Mouse (Mus musculus) adrenal gland, postnatal 4 days (tissue): ENCODE measurements around the gene C4bp. TPM values are rescaled to one million over a fixed set of nuclear protein-coding genes. Genes with fewer than 3 reads are reported as not detected.
"Not testable (repeated sequence)": the region's sequence is repeated elsewhere in the genome, so short reads cannot be mapped to it uniquely, and the experiment has no call there.

Experiments used
- DNase-seq, 2 experiments: peaks; one replicate each; pipeline ENCODE4 v3.0.0; 2021 to 2022; ENCODE audit warnings: low spot score in 2 of 2, mixed read lengths in 2 of 2
- long read RNA-seq, 2 experiments: library from polyadenylated mRNA; stranded (forward); transcript quantifications; one replicate each; pipeline ENCODE4 v2.0.0; 2021
- total RNA-seq, 2 experiments: library from RNA; stranded (reverse); gene quantifications; 2 replicates each; pipeline ENCODE4 v1.2.3; 2021

Gene C4bp
- 1 to 10 TPM in 1 of 2 experiments, under 1 TPM in 1; 0.50 to 4.1 TPM for total RNA-seq
- long read RNA-seq, experiment 1, partial matches to known transcripts, result 0 of 3 reads
- long read RNA-seq, experiment 1, other reads (novel, unspliced or antisense), result 0 of 3 reads
- long read RNA-seq, experiment 2, result 0 reads

GRCm38 (mm10) chr1:130661454-130661853, at the start of gene C4bp:
C4bp (minus strand) TSS chr1:130661632.
- no peak for DNase-seq

DNA sequence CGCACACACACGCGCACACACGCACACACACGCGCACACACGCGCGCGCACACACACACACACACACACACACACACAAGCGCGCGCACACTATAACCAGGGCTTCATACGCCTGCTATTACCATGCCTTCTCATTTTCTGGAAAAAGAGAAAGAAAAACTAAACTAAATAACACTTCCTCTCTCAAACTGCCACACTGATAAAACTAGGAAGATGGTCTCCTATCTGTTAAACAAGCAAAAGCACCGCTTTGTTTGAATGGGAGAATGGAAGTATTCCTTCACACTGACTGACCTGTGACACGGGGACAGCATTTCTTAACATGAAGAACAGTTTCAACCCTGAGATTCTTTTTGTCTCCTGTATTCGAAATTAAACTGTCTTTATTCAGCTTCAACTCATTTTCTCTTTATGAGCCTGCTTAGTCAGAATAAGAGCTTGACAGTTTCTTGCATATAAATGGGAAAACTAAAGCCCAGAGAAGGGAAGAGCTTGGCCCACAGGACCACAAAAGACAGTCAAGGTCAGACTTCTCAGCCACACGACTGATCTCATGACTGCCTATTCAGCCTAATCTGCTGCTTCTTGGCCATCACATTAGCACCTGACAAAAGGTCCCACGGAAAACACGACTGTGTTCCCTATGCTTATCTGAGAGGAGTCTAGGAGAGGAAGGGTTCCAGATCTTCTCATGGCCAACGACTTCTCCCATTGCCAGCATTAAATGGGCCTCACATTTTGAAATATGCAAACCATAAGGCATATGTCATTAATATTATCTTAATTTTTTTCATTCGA, 49.0 kb upstream of the C4bp start:
- no peak for DNase-seq

- DNase-seq, result no peak
Observed at GRCm38 (mm10) chr1:130703613-130704012, 42.2 kb upstream of the C4bp start.

- DNase-seq, result no peak
Observed at GRCm38 (mm10) chr1:130701976-130702375, 40.5 kb upstream of the C4bp start.

DNA sequence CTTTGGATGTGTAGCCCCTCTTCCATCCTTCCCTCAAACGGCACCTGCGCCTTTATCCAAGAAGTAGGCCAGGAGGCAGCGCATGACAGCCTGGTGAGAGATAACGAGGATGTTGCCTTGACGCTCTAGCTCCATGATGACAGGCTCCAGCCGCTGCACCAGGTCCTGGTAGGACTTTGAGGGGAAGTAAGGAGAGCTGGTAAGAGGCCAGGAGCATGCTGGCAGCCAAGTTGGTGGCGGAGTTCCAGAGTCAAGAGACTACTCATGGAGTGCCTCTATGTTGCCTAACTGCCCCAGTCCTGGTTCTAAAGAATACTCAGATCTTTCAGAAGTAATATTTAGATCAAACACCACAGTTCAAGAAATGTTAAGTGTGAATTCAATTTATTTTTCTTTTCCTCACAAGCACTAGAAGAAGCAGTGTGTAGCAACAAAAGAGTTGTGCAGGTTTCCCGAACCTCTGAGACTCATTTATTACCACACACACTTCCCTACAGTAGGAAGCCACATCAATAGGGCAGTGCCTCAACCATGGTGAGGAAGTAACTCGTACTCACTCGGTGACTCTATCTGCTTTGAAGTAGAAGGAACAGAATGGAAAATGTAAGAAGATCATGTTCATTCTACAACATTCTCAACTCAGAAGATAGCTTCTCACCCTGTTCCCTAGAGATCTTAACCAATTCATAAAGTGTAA, 38.7 kb upstream of the C4bp start:
- no peak for DNase-seq

DNA sequence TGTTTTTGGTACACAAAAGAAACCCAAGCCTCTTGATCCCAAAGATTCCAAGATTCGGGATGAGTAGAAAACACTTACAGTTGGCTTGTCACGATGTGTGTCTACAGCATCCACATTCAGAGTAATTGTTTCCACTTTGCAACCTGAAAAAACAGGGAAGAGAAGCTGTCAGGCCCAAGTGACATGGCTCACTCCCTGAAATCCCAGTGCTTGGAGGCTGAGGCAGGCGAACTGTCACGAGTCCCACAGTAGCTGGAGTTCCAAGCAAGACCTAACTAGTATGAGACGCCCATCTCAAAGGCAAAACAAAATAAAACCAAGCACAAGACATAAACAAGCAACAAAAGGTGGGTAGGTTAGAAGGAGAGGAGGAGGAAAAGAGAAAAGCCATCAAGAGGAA, 37.2 kb upstream of the C4bp start:
- DNase-seq, result no peak

DNA sequence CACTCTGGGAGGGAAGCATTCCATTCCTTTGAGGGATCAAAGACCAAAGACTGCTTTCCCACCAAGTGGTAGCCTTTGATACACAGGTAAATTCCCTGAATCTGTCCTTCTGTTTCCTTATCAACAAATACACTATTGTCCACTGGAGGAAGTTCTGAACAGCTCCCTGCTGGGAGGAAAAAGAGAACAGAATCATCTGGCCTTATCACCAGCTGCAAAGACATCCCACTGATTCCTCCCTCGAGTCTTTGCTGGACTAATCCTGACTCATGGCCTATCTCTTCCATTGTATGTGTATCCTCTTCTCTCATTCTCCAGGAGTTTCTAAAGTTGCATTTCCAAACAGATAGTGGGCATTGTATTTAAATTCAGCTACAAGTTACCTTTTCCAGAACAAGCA, 22.5 kb upstream of the C4bp start:
- DNase-seq, result no peak

DNA sequence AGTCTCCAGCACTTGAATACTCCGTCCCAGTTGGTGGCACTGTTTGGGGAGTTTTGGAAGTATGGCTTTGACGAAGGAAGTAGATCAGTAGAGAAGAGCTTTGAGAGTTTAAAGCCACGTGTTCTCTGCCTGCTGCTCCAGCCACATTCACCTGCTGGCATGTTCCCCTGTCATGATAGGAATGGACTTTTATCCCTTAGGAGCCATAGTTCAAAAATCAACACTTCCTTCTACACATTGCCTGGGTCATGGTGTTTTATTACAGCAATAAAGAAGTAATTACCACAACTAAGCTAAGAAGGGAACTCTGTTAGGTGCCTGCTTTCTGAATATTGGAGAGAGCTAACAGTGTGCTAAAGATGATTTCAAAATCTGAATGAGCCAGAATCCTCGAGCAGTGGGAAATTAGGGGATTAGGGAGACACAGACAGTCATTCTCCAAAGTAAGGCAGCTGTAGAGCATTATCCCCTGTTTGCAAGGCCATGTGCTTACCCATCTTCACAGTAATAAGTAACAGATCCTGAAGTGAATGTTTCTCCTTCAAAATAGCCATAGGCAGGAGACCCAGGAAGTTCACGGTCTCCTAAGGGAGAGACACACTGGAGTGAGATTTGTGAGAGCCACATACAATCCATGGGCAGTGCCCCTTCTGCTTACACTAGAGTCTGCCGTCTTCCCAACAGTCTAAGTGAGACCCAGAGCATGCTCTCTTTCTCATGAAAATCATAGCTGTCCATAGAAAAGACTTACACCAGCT, 20.4 kb upstream of the C4bp start:
- no peak for DNase-seq

DNA sequence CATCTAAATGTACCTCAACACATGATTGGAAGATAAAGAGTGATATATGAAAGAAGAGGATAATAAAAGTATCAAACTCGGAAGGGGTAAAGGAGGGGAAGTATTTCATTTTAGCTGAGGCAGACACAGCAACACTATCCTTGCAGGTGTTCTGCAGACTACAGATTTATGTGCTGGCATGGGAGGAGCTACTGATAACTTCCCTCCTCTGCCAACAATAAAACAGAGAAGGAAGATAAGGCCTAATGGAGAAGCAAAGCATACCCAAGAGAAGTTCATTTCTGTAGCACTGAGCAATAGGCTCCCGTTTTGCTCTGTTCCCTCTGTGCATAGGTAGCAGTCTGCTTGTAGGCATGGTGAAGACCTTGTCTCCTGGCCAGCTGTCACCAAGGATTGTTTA, 19.6 kb upstream of the C4bp start:
- DNase-seq, result no peak

DNA sequence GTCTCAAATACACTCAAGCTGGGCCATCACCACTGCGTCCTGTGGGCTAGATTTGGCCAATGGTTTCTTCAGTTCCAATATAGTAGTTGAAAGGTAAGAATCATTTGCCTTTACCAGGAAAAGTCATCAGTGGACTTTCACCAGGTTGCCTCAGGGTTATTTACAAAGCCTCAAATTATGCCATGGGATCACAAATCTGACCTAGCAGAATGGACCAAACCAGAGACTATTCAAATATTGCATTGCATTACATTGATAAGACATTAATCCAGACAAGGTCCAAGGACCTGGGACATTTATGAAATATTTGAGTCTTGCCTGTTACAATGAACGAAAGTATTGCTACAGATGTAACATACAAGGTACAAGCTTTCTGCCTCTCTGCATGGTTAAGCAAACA, 17.1 kb upstream of the C4bp start:
- no peak for DNase-seq

- not testable (repeated sequence) for DNase-seq
Observed at GRCm38 (mm10) chr1:130663576-130663975, 2.1 kb upstream of the C4bp start.

DNA sequence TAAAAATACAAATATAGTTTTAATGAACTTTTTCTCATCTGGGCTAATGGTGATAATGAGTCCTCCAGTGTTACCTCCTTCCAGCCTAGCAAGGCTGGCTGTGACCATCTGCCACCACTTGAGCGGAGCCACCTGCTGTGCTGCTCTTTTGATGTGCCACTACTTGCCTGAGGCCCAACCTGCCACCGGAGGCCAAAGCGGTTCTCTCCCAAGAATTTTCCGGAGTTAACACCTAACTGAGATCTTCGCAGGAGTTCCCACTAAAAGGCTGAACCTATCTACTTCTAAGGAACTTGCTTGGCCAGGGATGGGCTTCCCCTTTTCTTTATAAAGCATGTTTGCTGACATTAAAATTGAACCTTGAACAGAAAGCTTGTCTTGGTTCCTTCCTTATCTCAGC, 1.8 kb downstream of the C4bp start:
- not testable (repeated sequence) for DNase-seq

DNA sequence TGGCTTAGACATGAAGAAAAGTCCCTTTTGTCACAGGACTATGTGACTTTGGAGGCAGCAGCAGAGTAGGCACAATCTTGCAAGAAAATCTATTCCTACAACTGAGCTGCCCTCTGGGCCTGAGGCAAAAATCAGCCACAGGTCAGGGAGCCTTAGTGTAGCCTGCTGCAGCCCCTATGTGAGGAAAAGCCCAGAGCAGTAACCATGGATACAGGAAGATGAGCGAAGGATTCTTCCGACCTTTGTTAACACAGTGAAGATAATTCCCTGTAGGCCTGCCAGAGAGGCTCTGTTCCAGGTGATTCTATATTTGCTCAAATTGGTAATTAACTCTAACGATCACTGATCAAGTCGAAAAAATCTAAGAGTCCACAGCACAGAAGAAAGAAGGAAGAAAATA, 17.3 kb downstream of the C4bp start:
- DNase-seq, result no peak

DNA sequence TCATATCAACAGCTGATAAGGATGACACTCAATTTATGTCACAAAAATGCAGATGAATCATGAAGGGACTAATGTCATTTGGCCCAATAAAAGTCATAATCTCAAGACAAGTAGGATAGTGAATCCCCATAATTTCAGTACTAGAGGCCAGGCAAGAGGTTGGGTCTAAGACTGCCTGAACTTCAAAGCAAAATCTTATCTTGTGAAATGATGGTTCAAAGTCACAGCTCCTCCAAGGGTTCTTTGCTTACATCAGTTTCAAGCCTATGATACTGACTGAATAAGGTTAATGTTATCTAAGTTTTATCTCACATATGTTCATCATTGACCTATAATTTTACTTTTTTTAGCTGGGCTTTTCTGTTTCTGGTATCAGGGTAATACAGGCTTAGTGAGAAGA, 20.5 kb downstream of the C4bp start:
- DNase-seq, result no peak

DNA sequence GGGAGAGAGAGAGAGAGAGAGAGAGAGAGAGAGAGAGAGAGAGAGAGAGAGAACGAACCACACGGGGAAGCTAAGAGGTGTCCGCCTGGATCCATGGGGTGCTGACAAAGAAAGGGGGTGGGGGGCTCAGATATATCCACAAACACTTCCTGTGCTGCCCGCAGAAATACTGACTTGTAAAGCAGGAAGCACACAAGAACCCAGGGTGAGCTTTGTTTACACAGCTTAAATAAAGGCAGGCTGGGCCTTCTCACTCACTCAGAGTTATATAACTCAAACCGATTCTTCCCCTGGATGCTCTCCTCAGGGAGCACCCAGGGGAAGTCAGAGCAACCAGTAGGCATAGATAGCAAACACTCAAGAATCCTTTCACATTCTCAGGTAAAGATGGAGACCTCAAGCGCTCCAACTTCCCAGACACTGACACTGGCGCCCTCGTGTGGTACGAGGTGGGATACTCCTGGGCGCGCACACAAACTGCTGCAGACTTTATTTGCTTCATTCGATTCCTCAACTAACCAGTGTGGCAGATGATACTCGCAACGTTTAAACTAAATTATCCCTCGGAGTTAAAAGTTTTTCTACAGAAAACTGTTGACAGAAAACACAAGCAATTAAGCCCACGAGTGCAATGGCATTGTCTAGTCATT, 27.5 kb downstream of the C4bp start:
- peak; percentile 18 to 39 for DNase-seq

DNA sequence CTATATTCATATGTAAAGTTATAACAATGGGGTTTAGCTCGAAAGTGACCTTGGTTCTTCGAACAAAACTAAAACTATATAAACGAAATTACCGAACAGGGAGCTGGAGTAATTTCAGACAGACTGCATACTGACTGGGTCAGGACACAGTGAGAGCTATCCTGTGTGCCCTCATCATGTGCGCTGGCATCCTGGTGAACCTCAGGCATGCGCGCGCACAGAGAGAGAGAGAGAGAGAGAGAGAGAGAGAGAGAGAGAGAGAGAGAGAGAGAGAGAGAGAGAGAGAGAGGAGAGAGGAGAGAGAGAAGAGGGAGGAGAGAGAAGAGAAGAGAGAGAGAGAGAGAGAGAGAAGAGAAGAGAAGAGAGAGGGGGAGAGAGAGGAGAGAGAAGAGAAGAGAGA, 28.1 kb downstream of the C4bp start:
- no peak for DNase-seq

GRCm38 (mm10) chr1:130629521-130629920, 31.9 kb downstream of the C4bp start, which contains the start of gene Zp3r:
Zp3r (minus strand) TSS chr1:130629621.
- no peak for DNase-seq

DNA sequence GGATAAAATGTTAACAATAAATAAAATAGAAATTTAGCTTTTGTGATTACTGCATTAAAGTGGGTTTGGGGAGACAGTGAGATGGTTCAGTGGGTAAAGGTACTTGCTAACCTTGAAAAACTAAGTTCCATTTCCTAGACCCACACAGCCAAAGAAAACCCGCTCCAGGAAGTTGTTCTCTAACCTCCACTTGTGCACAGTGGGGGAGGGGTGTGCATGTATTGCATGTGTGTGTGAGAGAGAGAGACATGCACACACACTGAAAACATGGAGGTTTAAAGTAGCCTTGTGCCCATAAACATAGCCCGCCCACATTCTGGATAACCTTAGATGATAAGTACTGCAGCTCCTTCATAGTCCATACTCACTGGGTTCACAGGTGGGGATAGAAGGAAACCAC, 65.1 kb downstream of the C4bp start:
- DNase-seq, result no peak

GRCm38 (mm10) chr1:130588659-130589058, 72.8 kb downstream of the C4bp start:
- no peak for DNase-seq
